Mouse (Mus musculus) thymus, postnatal 4 days (tissue): ENCODE data around the gene Pde10a.

Experiments
- DNase-seq: peaks from one replicate; pipeline ENCODE4 v3.0.0; 2021

Pde10a gene

DNA sequence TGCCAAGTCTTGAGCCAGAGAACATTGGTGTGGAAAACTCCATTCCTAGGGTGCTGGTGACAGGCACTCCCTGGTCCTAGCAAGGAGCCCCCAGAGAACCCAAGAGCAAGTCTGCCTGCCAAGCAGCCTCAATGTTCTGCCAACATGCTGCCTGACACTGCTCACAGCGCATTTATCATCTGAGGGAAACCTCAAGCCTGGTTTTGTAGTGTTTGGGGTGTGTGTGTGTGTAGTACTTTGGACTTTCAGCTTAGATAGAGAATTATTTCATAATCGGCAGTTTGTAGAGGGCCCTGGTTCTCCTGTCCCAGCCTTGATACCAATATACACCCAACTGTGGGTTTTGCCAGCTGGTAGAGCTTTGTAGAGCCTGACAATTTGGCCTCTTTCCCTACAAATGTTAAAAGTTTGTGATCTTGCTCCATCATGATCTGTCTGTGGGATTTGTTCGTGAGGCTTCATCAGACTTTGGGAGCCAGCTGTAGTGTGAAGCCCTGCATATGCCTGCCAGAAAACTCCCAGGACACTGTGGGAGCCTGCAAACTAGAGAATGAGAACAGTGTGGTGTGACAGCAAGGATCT lies 127.6 kb downstream of the Pde10a start:
- no peak for DNase-seq

DNA sequence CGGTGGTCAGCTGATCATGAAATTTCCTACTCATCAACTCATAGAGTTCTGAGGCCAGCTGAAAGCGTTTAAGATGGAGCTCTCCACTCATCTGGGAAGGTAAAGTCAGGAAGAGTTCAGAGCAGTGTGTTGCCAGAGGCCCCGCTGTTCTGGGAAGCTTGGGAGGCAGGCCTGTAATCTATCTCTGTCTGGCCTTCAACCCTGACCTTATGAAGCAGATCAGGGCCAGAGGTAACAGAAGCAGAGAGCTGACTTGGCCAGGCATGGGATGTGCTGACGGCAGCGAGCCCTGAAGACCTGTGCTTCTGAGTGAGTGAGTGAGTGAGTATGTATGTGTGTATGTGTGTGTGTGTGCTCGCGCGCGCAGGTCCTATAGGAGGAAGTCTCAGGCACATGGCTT lies 132.5 kb downstream of the Pde10a start:
- no peak for DNase-seq

DNA sequence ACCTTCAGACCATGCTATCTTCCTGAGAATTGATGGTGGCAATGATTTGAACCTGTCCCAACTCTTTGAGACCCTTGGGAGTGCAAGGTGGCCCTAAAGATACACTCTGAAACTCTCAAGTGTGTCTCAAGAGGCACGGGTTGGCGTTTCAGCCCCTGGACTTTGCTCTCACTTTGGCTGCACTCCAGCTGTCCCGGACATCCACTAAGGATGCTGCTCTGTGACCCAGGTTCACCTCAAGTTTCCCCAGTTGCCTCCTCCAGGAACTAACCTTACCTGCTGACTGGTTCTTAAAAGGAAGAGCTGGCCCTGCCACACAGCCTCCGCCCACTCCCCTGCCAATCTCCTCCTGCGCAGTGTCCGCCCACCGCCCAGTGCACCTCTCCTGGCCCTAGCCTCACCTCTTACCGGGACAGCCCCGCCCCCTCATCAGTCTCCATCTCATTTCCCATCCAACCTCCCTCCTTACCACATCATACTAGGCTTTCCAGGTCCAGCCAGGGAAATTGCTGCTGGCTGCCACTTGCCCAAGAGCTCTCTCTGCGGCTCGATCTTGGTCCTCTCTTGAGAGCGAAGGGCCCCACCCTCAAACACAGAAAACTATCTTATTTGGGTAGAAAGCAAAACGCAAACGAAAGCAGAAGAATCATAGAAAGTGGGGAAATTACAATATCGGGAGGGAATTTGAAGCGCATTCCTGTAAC lies 133.7 kb downstream of the Pde10a start:
- no peak for DNase-seq

DNA sequence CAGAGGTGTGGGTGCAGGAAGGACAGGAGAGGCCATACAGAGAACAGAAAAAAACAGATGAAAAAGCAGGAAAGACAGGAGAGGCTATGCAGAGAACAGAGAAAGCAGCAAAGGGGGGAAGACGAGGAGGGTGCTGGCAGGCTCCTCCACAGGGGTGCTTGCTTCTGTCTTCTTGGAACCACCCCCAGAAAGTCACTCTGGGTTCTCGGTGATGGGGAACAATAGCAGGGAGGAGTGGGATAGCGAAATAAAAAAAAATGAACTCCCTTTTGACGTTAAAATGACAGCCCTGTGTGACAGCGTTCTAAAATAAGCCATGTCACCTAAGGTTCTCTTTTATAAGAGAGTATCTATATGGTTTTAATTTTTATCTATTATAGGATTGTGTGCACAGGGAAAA lies 141.7 kb downstream of the Pde10a start:
- DNase-seq, result no peak

DNA sequence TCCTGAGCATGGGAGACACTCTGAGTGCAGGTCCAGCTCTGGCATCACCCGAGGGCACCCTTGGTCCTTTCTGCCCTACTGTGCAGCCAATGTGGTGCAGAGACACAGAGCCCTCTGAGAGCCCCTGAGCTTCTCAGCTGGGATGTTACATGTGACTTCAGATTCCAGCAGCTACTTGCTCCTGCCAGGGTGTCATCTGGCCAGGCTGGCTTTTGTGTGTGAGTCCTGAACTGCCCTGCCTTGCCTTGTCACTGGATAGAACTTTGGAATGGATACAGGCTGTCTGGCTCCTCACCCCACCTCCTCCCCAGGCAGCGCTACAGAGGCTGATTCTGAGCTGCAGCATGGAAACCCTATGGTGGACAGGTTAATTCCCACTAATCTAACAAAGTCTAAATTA lies 149.5 kb downstream of the Pde10a start:
- no peak for DNase-seq

DNA sequence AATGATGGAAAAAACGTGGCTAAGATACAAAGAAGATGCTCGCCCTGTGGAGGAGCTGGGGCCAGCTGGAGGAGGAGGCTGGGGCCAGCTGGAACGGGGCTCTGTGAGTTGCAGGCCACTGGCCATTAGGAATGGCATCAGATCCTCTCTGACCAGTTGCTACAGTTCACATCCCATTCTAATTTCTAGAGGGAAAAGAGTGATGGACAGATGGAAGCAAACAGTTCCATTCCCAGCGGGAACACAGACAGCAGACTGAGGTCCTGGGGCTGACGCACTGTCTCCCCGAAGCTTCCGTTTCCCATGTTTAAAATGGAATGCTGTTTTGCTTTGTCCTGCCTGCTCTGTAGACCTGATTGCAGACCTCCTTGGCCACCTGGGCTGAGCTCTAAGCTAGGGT lies 161.2 kb downstream of the Pde10a start:
- no peak for DNase-seq

DNA sequence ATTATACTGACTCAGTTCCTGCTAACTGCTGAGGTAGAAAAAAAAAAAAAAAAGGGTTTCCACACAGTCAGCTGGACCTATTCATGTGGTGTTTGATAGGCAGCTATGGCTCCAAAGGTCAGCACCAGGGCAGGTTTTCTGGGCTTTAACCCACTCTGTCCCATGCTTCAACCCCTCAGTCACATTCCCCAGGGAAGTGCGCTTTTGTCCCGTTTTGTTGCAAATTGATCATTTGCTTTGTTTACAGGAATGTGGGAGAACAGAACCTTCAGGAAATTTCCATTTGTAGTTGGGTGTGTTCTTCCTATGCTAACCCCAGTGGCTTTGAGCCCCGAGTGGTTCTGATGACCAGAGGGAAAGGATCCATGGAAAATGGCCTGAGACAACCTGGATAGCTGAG lies 162.9 kb downstream of the Pde10a start:
- no peak for DNase-seq

DNA sequence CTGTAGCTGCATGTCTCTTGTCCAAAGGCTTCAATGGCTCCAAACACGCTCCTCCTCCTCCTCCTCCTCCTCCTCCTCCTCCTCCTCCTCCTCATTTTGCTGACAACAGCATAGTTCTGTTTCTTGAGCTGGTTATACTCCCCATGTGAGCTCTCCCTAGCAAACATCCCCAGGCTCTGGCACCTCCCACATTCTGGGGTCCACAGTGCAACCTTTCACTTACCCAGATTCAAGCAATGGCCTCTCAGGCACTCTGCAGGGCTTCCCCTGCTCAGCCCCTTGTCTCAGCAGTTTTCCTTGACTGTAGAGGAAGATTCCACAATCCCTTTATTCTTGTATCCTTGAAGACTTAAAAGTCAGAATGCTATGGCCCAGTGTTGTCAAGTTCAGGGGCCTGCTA lies 173.1 kb downstream of the Pde10a start:
- DNase-seq, result no peak

DNA sequence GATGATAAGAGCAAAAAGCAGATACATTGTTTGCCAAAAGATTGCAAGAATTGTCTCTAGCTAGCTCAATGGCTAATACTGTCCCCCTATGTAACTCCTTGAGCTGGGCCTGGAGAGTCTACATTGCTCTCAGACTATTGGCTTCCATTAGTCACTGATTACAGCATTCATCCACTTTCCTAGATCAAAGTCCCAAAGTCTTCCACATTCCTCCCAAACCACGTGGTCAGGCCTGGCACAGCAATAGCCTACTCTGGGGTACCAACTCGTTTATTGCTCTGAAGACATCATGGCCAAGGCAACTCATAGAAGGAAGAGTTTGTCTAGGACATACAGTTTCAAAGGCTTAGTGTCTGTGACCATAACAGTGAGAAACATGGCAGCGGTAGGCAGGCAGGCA lies 173.6 kb downstream of the Pde10a start:
- DNase-seq, result no peak

DNA sequence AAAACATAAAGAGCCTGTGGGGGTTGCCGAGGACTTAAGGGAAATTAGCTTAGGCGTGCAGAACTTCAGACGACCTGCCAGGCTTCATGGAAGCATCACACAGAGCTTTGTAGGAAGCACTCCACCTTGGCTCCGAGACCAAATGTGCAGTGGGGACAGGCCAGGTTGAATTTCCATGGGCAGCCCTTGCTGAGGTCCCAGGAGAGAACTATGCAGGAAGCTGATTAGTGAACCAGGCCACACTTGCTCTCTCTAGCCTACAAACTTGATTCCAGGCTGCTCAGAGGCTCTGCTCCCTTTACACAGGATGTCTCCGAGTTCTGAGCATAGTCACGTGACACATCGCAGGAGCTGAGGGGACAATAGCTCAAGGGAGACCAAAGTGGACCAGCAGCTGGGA lies 175.9 kb downstream of the Pde10a start:
- DNase-seq, result no peak

DNA sequence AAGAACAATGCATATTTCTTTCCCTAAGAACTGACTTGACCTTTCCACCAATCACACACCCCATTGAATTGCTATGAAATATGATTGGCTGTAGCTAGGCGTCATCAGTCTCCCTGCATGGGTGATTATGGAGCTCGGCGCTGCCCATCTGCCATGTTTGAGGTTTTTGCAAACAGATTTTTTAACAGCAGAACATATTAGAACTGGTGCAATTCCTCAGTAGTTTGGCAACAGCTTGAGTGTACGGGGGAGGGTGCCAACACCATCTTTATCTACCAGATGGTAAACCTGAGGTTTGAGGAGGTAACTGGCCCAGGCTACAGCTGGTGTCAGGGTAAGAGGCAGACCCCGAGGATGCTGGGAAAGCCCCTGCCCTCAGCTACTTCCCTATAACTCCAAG lies 177.3 kb downstream of the Pde10a start:
- DNase-seq, result no peak

DNA sequence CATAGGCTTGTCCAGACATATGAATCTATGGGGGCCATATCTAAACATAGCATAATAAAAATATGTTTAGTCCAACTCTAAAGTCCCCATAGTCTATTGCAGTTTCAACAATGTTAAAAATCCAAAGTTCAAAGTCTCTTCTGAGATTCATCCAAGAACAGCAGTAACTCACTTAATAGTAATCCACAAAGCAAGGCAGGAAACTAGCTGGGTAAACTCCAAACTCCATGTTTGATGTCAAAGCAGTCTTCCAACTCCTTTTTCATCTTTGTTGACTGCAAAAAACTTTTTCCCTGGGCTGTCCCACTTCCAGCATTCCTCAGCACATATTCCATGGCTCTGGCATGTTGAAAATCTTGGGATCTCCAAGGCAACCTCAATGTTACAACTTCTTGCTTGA lies 182.8 kb downstream of the Pde10a start:
- no peak for DNase-seq

DNA sequence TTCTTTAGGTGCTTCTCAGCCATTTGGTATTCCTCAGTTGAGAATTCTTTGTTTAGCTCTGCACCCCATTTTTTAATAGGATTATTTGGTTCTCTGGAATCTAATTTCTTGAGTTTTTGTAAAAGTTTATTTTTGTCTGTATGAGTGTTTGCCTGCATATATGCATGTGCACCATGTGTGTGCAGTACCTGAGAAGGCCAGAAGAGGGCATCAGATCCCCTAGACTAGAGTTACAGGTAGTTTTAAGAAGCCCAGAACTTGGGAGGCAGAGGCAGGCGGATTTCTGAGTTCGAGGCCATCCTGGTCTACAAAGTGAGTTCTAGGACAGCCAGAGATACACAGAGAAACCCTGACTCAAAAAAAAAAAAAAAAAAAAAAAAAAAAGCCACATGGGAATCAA lies 187.6 kb downstream of the Pde10a start:
- peak; percentile 15 for DNase-seq

DNA sequence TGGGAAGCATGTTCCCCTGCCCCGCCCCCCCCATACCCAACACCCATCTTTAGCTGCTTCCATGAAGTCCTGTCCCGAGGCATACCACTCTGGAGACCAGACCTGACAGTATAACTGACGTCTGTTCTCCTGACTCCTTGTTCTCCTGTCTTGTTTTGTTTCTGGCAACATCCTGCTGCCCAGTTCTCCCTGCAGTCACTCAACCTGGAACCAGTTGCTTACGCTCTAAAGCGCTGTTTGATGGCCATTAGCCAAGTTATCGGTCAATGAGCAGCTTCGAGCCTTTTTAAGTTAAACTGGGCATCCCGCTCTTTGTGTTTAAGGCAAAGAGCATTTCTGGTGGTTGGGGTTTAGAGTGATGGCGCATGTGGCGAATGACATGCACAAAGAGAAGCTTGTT lies 195.8 kb downstream of the Pde10a start:
- DNase-seq, result no peak

DNA sequence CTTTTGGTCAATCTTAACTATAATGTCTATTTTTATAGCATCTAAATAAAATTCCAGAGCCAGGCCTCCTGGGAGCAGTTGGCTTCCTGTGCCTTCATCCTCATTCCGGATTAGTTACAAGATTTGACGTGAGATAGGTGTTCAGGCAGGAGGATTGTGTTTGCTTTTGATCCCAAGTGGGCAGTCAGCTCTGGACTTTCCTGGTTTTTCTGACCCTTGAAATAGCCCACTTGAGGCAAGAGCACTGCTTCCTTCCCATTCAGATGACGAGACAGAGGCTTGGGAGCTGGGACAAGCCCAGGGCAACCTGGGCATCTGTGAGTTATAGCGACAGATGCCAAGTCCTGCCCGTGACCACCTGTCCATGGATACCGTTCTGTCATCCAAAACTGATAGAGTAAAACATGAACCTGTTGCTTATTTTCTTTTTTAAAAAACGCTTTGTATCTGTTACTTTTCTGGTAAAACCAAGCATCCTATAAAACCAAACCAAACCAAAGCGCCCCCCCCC lies 199.3 kb downstream of the Pde10a start:
- DNase-seq, result no peak

DNA sequence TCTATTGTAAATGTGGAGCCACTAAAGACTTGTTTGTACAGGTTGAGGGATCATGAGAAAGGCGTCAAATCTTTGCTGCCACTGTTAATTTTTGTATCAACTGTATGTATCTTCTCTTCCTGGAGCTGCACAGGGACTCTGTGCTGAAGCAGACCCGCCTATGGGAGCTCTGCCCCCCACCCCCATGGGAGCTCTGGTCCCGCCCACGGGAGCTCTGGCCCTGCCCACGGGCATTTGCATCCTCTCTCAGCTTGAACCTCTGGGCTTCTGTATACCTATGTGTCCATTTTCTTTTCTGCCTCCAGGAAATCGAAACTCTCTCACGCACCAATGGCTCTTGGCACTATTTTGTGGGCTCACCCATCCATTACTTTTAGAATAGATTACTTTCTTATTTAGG lies 203.5 kb downstream of the Pde10a start:
- DNase-seq, result peak; percentile 42

DNA sequence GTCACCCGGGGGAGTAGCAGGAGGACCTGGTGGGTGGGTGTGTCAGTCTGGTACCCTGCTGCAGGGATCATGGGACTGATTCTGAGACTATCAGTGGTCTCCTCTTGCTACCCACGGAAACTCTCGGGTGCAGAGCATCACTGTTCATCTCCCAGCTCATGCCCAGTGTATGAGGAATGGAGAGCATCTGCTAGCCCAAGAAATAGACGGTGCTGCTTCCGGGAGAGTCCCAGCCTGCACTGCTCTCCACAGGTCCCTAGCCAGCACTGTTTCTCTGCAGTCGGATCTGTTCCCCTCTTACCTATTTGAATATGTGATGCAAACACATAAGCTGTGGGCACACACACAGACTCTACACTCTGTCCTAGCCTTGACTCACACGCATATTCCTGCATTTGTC lies 204.6 kb downstream of the Pde10a start:
- no peak for DNase-seq

DNA sequence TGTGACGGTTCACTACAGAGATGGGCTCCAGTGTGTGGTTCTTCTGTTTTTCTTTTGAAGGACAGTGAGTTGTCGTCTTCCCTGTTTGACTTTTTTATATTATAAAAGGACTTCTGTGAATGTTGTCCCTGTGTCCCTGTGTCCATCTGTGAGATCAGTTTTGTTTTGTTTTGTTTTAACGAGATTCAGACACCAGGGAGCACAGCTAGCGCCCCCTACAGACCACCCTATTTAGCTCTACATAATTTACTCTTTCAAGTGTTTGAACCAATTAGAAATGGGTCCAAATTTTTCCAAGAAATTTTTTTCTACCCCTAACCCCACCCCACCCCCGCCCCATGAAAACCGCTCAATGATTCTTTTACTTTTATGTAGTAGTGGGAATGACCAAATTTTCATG lies 205.9 kb downstream of the Pde10a start:
- DNase-seq, result no peak

DNA sequence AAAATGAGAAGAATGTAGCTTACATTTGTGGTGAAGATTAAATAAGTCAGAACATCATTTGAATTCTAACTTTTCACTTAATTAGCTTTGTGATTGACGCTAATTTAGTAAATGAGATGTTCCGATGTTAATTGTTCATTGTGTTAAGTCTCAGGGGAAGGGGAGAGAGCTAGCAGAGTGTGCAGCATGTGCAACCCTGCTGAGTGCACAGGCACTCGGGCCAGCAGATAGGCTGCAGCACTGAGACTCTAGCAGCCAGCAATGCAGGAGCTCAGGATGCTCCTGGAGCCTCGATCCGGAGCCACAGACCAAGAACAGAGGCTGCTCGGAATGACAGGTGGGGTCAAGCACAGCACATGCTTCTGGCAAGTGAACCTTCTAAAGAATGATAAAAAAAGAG lies 211.1 kb downstream of the Pde10a start:
- no peak for DNase-seq

DNA sequence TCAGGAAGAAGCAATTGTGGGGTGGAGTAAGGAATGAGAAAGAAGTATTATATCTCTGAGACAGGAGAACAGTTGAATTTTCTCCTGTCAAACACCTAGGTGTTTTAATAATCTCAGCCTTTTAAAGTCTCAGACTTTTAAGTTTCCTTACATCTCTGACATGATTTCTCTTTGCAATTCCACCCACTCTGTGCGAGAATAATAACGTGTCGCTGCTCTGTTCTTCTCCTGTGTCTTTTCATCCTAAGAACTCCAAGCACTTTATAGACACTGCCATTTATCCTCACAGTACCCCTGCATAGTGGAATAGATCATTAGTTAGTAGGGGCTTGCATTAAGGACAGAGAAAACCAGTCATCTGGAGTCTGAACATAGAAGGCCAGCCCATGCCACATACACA lies 217.6 kb downstream of the Pde10a start:
- DNase-seq, result no peak

DNA sequence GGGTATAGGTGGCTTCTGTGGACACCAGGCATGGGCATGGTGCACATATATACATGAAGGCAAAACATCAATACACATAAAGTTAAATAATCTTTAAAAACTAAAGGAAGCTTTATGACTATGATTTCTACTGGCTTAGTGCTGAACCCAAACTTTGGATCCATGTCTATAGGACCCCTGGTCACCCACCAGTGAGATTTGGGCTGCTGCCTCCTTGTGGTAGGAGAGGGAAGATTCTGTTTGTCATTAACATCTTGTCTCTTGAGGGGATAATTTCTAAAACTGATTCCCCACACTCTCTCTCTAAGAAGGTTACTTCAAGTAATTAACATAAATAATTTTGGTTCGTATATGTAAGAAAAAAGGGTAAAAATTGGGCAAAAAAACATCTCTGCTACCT lies 220.2 kb downstream of the Pde10a start:
- no peak for DNase-seq

DNA sequence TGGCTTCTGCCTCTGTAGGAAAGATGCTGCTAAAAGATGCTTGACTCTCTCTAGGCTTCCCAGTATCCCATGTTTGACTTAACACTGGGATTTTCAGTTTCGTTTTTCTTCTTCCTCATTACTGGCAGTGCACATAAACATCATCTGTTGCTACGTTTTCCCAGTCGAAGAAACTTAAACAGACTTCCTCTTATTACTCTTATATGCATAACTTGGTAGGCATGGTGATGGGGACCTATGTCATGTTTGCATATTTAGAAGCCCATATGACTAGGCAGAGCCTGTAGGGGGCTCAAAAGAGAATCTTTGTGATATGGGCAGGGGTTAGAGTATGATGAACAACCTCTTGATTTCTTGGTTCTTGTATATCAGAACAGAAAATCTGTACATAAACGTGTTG lies 224.3 kb downstream of the Pde10a start:
- DNase-seq, result no peak

DNA sequence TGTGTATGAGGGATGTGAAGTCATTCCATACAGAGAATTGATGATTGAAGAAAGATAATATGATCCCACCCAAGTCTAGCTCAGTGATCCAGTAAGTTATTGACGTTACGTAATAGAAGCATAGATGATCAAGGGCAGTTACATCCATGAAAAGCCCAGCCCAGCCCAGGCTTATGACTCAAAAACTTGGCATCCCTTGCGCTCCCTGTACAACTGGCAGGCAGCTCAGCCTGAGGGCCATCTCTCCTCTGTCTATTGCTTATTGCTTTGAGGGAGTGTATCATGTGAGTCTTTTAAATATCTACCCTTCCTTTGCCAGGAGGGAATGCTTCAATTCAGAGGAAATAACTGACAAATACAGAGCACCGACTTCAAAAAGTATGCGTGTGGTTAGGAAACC lies 232.4 kb downstream of the Pde10a start:
- DNase-seq, result no peak

DNA sequence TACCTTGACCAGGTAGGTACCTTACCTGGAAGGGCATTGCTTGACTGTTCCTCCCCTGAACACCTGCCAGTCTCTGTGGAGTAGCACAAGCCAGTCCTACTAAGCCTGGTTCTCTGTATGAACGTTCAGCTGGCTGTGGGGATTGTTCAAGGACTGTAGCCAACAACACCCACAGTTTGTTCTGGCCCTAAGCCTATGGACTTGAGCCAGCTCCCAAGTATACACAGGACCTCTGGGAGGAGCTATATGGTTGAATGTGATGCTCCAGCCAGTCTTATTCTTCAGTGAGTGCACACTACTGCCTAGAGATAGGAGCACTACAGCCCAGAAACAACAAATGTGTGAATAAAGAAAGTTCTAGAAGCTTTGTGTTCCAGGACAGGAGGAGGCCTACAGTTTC lies 238.1 kb downstream of the Pde10a start:
- DNase-seq, result no peak

DNA sequence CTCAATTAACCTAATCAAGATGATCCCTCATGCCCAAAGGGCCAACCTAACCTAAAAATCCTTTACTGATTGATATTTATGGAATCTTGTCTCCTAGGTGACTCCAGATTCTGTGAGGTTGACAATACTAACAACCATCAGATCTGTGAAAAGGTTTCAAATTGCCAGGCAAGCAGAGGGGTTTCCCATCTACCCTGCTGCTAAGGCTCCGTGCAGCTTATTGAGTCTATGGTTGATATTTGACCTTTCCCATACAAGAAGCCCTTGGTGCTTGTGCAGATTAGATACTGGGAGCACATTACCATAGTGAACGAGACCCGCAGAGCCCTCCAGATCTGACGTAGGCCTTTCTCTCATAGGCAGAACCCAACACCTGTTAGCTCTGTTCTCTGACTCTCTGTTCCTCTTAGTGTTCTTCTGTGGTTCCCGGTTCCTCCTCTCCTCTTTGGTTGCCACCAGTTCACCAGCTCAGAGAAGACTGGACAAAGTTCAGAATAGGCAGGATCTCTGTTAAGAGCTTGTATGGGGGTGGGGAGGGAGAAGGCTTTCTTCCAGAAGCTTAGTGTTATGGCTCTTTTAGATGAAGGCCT lies 240.9 kb downstream of the Pde10a start:
- no peak for DNase-seq
